Mouse (Mus musculus) olfactory bulb, adult 2 months (tissue): ENCODE data around the gene Slc7a1.

Experiments
- CTCF ChIP-seq: fragments of 200-500 bp; IDR thresholded peaks from 2 replicates; pipeline ENCODE4 v1.5.1; 2012; ENCODE audit warnings: low read depth, mild to moderate bottlenecking, low read length, moderate library complexity; ENCODE audit not compliant: insufficient read depth
- POLR2A ChIP-seq: fragments of 200-500 bp; IDR thresholded peaks from 2 replicates; pipeline ENCODE4 v1.6.1; 2012; ENCODE audit warnings: mild to moderate bottlenecking, low read depth, low read length, moderate library complexity; ENCODE audit not compliant: insufficient read depth

GRCm38 (mm10) chr5:148376358-148376757 lies 23.3 kb downstream of the Slc7a1 start:
- TF ChIP-seq CTCF = no peak; the same call in 1 of the 2 replicates
- TF ChIP-seq POLR2A = no peak
